Mouse (Mus musculus) spleen, adult 12 weeks (tissue): Measurements from ENCODE around the gene Ttll13.

Experiments used
- DNase-seq: peaks from one replicate; pipeline ENCODE4 v3.0.0; 2022; ENCODE audit warnings: low spot score

Ttll13 gene

DNA sequence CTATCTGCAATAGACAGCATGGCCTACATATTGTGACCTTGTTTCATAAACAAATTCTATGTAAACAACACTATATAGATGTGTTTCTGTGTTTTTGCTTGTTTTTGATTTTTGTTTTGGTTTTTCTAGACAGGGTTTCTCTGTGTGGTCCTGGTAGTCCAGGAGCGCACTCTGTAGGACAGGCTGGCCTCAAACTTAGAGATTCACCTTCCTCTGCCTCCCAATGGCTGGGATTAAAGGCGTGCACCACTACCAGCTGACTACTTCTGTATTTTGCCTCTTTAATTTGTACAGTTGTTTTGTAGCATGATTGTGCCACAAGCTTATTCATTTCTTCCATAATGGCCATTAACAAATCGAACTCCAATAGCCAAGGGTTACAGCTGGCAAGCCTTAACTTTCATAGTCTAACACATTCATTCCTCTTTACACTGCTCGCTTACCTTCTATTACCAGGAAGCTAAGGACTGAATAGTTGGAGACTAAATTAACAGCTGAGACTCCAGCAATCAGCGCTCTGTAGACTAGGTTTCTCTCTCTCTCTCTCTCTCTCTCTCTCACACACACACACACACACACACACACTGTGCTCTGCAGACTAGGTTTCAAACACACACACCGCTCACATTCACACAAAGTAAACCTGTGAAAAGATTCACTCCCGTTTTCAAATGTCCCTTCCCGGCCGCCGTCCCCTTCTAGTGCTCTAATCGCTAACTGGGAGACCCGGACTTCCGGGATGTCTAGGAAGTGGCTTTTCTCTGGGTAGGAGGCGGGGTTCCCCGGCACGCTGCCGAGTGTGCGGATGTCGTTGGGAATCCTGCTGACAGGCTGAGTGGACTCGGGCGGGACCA lies 22.9 kb downstream of the Ttll13 start, which contains the start of gene Vps33b:
Vps33b (plus strand) TSS at position 753 of the 854 bp plus-strand sequence.
- peak; percentile 84 for DNase-seq

GRCm38 (mm10) chr7:80269751-80270255 lies 23.6 kb downstream of the Ttll13 start:
- no peak for DNase-seq

- DNase-seq, result no peak
These were observed 27.3 kb downstream of the Ttll13 start for GRCm38 (mm10) chr7:80273456-80273855.

GRCm38 (mm10) chr7:80276374-80276773 lies 30.2 kb downstream of the Ttll13 start:
- no peak for DNase-seq

GRCm38 (mm10) chr7:80280032-80280431 lies 33.9 kb downstream of the Ttll13 start:
- DNase-seq, result no peak

GRCm38 (mm10) chr7:80280998-80281397 lies 34.8 kb downstream of the Ttll13 start:
- no peak for DNase-seq

GRCm38 (mm10) chr7:80281646-80282045 lies 35.5 kb downstream of the Ttll13 start:
- DNase-seq, result no peak

- DNase-seq, result no peak
These were observed 37.2 kb downstream of the Ttll13 start for GRCm38 (mm10) chr7:80283226-80283918.

- DNase-seq, result no peak
These were observed 38.2 kb downstream of the Ttll13 start for GRCm38 (mm10) chr7:80284391-80284790.

DNA sequence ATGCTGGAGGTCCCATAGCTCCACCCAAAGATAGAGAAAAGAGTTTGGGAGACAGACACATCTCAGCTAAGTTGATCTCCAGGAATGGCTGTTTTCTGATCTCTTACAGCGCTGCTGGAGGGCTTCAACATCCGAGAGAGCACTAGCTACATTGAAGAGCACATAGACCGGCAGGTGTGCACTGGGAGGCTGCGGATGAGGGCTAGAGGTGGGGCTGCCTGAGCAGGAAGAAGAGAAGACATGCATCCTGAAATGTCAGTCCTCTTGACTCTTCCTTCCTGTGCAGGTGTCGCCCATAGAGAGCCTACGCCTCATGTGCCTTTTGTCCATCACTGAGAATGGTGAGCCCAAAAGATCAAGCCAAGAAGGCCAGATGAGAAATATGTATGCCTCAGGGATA lies 39.5 kb downstream of the Ttll13 start:
- no peak for DNase-seq

- no peak for DNase-seq
These were observed 41.6 kb downstream of the Ttll13 start for GRCm38 (mm10) chr7:80287736-80288135.

- DNase-seq, result peak; percentile 99
These were observed 48.0 kb downstream of the Ttll13 start, which contains the start of gene Prc1 for GRCm38 (mm10) chr7:80294062-80294763. Gene Prc1, plus strand, starts transcription at chr7:80294450.

GRCm38 (mm10) chr7:80294764-80295648 lies 48.8 kb downstream of the Ttll13 start:
- DNase-seq, result no peak

DNA sequence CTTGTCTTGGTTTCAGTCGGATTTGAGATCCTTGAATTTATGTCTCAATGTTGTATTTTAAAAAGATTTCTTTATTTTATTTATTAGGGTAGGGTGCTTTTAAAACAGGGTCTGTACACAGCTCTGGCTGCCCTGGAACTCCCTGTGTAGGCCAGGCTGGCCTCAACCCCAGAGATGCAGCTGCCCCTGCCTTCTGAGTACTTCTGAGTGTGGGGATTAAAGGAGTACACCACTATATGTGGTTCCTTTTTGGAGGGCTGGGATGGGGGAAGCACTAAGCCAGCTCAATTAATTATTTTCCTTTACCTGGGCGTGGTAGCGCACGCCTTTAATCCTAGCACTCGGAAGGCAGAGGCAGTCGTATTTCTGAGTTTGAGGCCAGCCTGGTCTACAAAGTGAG lies 50.3 kb downstream of the Ttll13 start:
- no peak for DNase-seq

GRCm38 (mm10) chr7:80297041-80297440 lies 50.9 kb downstream of the Ttll13 start:
- no peak for DNase-seq

GRCm38 (mm10) chr7:80298754-80299153 lies 52.6 kb downstream of the Ttll13 start:
- DNase-seq, result no peak

DNA sequence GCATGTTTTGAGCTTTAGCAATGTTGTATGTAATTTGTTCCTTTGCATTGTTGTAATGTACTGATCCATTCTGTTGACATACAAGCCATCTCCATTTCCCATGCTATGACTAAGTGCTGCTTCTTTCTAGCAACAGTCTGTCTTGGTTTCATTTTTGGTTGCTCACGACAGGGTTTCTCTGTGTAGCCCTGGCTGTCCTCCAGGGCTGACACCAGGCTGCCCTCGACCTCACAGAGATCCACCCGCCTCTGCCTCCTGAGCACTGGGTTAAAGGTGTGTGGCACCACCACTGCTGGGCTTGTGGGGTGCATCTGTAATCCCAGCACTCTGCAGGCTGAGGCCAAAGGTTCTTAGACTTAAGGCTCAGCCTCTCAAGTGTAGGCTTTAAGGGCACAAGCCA lies 53.4 kb downstream of the Ttll13 start:
- no peak for DNase-seq

DNA sequence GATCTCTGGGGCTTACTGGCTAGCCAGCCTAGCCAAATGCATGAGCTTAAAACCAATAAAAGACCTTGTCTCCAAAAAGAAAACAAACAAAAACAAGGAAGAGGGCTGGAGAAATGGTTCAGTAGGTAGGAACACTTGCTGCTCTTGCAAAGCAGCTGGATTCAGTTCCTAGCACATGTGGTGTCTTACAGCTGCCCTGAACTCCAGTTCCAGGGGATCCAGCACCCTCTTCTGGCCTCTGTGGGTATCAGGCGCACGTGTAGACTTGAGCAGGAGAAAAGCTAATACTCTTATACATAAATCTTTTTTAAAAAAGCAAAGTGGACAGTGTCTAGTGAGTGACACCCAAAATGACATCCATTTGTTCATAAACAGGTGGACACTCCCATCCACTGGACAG lies 55.3 kb downstream of the Ttll13 start:
- no peak for DNase-seq

GRCm38 (mm10) chr7:80307766-80308165 lies 61.6 kb downstream of the Ttll13 start:
- DNase-seq, result no peak
